Mouse (Mus musculus) bone marrow macrophage, adult 2 months (primary cell): ENCODE results near the gene Gtf2h2.

Source experiments
- CTCF ChIP-seq: IDR thresholded peaks from 2 replicates; pipeline ENCODE4 v1.5.1; 2012; ENCODE audit warnings: low read depth, mild to moderate bottlenecking, low read length, moderate library complexity
- POLR2A ChIP-seq: IDR thresholded peaks from 2 replicates; pipeline ENCODE4 v1.6.1; 2012; ENCODE audit warnings: mild to moderate bottlenecking, low read depth, low read length, borderline replicate concordance

DNA sequence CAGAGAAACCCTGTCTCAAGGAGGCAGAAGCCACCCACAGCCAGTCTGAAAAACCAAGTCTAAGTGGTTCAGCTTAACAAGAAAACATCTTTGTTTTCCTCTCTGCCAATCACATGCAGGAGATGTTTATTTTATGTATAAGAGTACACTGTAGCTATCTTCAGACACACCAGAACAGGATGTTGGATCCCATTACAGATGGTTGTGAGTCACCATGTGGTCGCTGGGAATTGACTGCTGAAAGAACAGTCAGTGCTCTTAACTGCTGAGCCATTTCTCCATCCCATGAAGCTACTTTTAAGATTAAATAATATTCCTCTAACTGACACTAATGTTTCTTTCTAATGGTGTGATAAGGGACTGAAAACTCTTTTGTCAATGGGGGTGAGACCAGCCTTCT is 53.7 kb downstream of the Gtf2h2 start:
- TF ChIP-seq POLR2A: no peak
- TF ChIP-seq CTCF: no peak
